Mouse (Mus musculus): ENCODE measurements around the gene Pak2. TPM values are rescaled to one million over a fixed set of nuclear protein-coding genes. Genes with fewer than 3 reads are reported as not detected.
"Not testable (repeated sequence)": the region's sequence is repeated elsewhere in the genome, so short reads cannot be mapped to it uniquely, and the experiment has no call there.

The Pak2 gene
- total RNA-seq, 2 experiments from 2014 or later: 25.6 to 26.0 TPM

GRCm38 (mm10) chr16:32098897-32099637 lies 19.9 kb upstream of the Pak2 start:
- DNase-seq (ENCODE audit: low spot score in 2 of 2): no peak
- intact Hi-C loops (cut with DNase I): no loop called here

GRCm38 (mm10) chr16:32097757-32098156 lies 18.6 kb upstream of the Pak2 start:
- intact Hi-C loops (cut with DNase I); DNase-seq (ENCODE audit: low spot score in 2 of 2): not testable (repeated sequence)

- intact Hi-C loops (cut with DNase I): no loop called here
- DNase-seq (ENCODE audit: low spot score in 2 of 2): no peak
Measured at GRCm38 (mm10) chr16:32091466-32091865, 12.3 kb upstream of the Pak2 start.

GRCm38 (mm10) chr16:32087629-32088443 lies 8.7 kb upstream of the Pak2 start:
- no peak for DNase-seq (ENCODE audit: low spot score in 2 of 2)
- intact Hi-C loops (cut with DNase I): no loop called here

- peak; percentile 23 to 43 for DNase-seq (ENCODE audit: low spot score in 2 of 2)
- intact Hi-C loops (cut with DNase I): no loop called here
Measured at GRCm38 (mm10) chr16:32078408-32078990, 643 bp downstream of the Pak2 start.

GRCm38 (mm10) chr16:32077648-32078407 lies 1.3 kb downstream of the Pak2 start:
- intact Hi-C loops (cut with DNase I): no loop called here
- DNase-seq (ENCODE audit: low spot score in 2 of 2): no peak

GRCm38 (mm10) chr16:32076406-32076805 lies 2.7 kb downstream of the Pak2 start:
- DNase-seq (ENCODE audit: low spot score in 2 of 2): no peak
- intact Hi-C loops (cut with DNase I): no loop called here

- intact Hi-C loops (cut with DNase I): no loop called here
- DNase-seq (ENCODE audit: low spot score in 2 of 2): no peak
Measured at GRCm38 (mm10) chr16:32075762-32076161, 3.4 kb downstream of the Pak2 start.

- DNase-seq (ENCODE audit: low spot score in 2 of 2); intact Hi-C loops (cut with DNase I): not testable (repeated sequence)
Measured at GRCm38 (mm10) chr16:32070070-32070469, 9.1 kb downstream of the Pak2 start.

- intact Hi-C loops (cut with DNase I): no loop called here
- DNase-seq (ENCODE audit: low spot score in 2 of 2): peak in 1 of 2 experiments; percentile 38
Measured at GRCm38 (mm10) chr16:32068389-32069300, 10.5 kb downstream of the Pak2 start.

GRCm38 (mm10) chr16:32066899-32067298 lies 12.2 kb downstream of the Pak2 start:
- intact Hi-C loops (cut with DNase I): no loop called here
- no peak for DNase-seq (ENCODE audit: low spot score in 2 of 2)

- DNase-seq (ENCODE audit: low spot score in 2 of 2): no peak
- intact Hi-C loops (cut with DNase I): no loop called here
Measured at GRCm38 (mm10) chr16:32063900-32064299, 15.2 kb downstream of the Pak2 start.

- intact Hi-C loops (cut with DNase I): no loop called here
- DNase-seq (ENCODE audit: low spot score in 2 of 2): no peak
Measured at GRCm38 (mm10) chr16:32062226-32062625, 16.9 kb downstream of the Pak2 start.

- intact Hi-C loops (cut with DNase I): no loop called here
- DNase-seq (ENCODE audit: low spot score in 2 of 2): no peak
Measured at GRCm38 (mm10) chr16:32059840-32060523, 19.2 kb downstream of the Pak2 start.

GRCm38 (mm10) chr16:32058817-32059216 lies 20.3 kb downstream of the Pak2 start:
- DNase-seq (ENCODE audit: low spot score in 2 of 2): no peak
- intact Hi-C loops (cut with DNase I): no loop called here

- intact Hi-C loops (cut with DNase I): no loop called here
- no peak for DNase-seq (ENCODE audit: low spot score in 2 of 2)
Measured at GRCm38 (mm10) chr16:32042367-32042766, 36.8 kb downstream of the Pak2 start.

GRCm38 (mm10) chr16:32019678-32020077 lies 59.5 kb downstream of the Pak2 start:
- DNase-seq (ENCODE audit: low spot score in 2 of 2): no peak
- intact Hi-C loops (cut with DNase I): no loop called here

GRCm38 (mm10) chr16:32010330-32010729 lies 68.8 kb downstream of the Pak2 start:
- intact Hi-C loops (cut with DNase I): no loop called here
- DNase-seq (ENCODE audit: low spot score in 2 of 2): no peak

Measured in left cerebral cortex, postnatal 25 days (tissue).